Mouse (Mus musculus) embryo, embryonic 11 days (tissue): ENCODE measurements at regions not wholly inside any gene's neighbourhood (a gene's known extent, or its start where the extent isn't known, plus 50 kb on each side); places are given as distances from the start of the nearest gene placed in this dataset.

Experiments
- DNase-seq: peaks from one replicate; pipeline ENCODE4 v3.0.0-alpha.2; 2015

GRCm38 (mm10) chr14:67181586-67181985 is 1172.6 kb upstream of the Gulo start:
- DNase-seq = no peak

- no peak for DNase-seq
Observed at GRCm38 (mm10) chr14:67179549-67179948, 1170.5 kb upstream of the Gulo start.

GRCm38 (mm10) chr14:67178329-67179039 is 1169.5 kb upstream of the Gulo start:
- no peak for DNase-seq

DNA sequence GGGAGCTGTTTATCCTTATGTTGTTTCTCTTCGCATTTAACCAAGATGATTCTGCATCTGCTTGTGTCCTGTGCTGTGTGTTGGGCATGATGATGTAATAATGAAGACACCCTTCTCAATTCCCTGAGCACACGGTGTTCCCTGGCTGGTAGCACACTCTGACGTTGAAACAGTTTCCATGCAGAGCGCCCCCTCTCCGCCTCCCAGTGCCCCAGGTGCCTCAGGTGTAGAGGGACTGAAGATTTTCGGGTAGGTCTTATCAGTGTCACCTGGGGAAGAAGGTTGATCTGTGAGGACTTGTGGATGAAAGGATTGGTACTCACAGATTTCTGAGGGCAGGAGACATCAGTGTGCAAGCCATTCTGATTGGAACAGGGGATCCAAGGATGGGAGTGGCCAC is 1167.7 kb upstream of the Gulo start:
- no peak for DNase-seq

- no peak for DNase-seq
Observed at GRCm38 (mm10) chr14:67176100-67176499, 1167.1 kb upstream of the Gulo start.

- no peak for DNase-seq
Observed at GRCm38 (mm10) chr14:67174929-67175328, 1165.9 kb upstream of the Gulo start.

DNA sequence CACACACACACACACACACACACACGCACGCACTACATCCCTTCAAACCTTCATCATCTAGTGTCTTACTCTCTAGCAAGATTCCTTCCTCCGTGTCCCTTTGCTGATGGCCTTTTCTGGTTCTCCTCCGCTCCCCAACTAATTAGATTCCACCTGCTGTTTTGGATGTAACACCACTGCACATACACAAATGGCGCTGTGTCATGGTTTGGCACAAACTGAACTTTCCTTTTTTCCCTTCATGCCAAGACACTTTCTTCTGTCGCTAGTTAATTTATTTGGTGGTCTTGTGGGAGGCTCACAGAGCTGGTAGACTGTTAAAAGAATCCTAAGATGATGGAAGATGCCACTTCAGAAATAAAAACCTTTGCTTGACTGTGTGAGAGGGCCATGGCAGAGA is 1161.8 kb upstream of the Gulo start:
- DNase-seq = no peak

GRCm38 (mm10) chr14:67170248-67170647 is 1161.2 kb upstream of the Gulo start:
- DNase-seq = peak; percentile 63

- no peak for DNase-seq
Observed at GRCm38 (mm10) chr14:67169201-67169600, 1160.2 kb upstream of the Gulo start.

DNA sequence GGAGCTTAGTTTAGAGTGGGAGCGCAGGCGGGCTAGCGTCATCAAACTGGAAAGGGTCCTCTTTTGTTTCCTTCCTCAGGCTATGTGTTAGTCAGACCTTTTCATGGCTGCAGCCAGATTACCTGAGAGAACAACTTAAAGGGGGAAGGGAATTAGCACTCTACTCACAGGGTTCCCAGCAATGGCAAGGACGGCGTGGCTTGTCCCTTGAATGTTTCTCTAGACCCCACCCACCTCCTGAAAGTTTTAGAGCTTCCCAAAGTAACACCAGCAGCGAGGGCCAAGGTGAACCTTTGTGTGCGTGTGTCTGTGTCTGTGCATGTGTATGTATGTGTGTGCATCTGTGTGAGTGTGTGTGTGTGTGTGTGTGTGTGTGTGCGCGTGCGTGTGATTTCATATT is 1151.0 kb upstream of the Gulo start:
- DNase-seq = no peak

GRCm38 (mm10) chr14:67158867-67159266 is 1149.9 kb upstream of the Gulo start:
- DNase-seq = no peak

DNA sequence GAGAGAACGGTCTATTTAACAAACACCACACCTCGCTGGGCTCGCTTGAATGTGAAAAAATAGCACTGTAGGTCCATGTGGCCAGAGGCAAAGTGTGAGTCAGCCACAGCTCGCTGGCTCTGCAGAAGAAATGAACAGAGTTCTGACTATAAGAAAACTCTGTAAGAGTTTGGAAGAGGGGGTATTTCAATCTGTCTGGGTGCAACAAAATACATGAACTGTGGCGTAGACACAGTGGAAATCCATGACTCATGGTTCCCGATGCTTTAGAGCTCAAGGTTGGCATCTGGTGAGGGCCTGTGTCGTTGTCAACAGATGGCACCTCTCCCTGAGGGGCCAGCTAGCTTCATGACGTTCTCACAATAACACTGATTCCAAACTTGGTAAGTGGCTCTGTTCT is 1147.4 kb upstream of the Gulo start:
- no peak for DNase-seq

DNA sequence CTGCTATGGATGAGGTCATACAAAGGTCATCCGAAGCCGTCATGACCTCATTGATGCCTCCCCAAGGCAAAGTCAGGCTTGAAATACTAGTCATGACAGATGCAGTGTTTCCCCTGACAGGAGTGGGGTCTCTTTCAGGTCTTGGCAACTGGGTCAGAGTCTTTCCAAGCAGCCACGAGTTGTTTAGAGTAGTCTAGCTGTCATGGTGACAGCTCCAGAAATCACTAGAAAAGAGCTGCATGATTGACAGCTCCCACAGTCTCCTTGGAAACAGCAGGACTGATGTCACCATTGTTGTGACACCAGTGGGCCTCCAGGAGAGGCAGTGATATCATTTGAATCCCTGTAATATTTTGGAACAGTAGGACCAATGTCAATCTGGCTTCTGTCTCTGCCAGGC is 1144.6 kb upstream of the Gulo start:
- no peak for DNase-seq

DNA sequence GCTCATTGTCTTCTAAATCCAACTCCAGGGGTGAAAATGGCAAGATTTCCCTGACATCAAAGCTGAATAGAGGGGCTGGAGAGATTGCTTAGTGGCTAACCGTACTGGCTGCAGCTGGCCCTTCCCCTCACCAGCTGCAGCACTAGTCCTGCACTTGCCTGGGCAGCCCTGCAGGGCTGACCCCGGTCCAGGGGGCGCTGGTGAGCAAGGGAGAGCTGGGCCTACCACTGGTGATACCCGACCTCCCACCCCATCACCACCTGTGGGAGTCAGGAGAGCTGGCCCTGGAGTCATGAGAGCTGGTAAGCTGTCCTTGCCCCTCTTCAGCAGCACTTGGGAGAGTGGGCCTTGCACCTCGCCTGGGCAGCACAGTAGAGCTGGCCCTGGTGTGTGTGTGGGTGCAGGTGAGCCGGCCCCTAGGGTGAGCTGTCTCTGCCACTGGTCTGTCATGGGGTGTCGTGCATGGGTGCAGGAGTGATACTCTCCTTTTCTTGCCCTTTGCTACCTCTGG is 1141.0 kb upstream of the Gulo start:
- peak; percentile 25 for DNase-seq

- no peak for DNase-seq
Observed at GRCm38 (mm10) chr14:67149091-67149490, 1140.1 kb upstream of the Gulo start.

- no peak for DNase-seq
Observed at GRCm38 (mm10) chr14:67146602-67147001, 1137.6 kb upstream of the Gulo start.

GRCm38 (mm10) chr14:67145046-67145445 is 1136.0 kb upstream of the Gulo start:
- DNase-seq = no peak

- no peak for DNase-seq
Observed at GRCm38 (mm10) chr14:67144461-67144985, 1135.5 kb upstream of the Gulo start.

DNA sequence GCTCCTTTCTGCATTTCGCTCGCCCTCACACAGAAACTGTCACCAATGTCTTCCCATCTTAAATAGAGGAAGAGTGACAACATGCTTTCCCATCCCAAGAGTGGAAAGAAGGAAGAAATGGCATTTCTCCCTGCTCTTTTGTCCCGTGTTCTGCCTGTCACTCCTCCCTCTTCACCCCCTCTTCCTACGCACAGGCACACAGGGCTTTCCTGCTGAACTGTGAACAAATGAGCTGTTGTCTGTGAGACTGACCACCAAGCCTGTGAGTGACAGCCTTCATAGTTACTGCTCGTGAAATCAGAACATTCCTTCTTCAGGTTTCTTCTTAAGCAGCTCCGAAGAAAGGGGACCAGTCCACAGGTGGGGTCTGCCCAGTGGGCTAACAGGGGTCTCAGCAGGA is 1134.8 kb upstream of the Gulo start:
- DNase-seq = no peak

GRCm38 (mm10) chr14:67142556-67143250 is 1133.7 kb upstream of the Gulo start:
- DNase-seq = no peak

- DNase-seq = no peak
Observed at GRCm38 (mm10) chr14:67141581-67142441, 1132.8 kb upstream of the Gulo start.

DNA sequence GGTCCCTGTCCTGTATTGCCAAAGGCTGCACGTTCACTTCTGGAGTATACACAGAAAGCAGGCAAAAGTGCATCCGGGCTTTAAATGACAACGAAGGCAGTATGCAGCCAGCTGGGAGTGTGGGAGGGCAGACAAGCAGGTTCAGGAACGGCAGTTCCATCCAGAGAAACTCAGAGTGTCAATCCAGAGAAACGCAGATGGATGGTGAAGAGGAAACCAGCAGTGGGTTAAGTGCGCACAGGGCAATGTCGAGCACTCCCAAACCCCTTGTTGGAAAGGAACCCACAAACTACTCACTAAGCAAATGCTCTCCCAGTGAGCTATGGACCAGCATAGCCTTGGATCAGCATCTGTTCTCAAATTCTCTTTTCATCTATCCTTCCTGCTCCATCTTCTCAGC is 1132.1 kb upstream of the Gulo start:
- DNase-seq = no peak

- DNase-seq = no peak
Observed at GRCm38 (mm10) chr14:67139674-67140073, 1130.7 kb upstream of the Gulo start.
